Mouse (Mus musculus) stomach, postnatal 0 days (tissue): Measurements from ENCODE around the gene Cd4.

ENCODE experiments used
- CTCF ChIP-seq: IDR thresholded peaks from 2 replicates; pipeline ENCODE4 v1.5.1; 2016; ENCODE audit warnings: antibody characterized with exemption, low read depth, mild to moderate bottlenecking, moderate library complexity
- EP300 ChIP-seq: optimal IDR thresholded peaks from 2 replicates; pipeline ENCODE3; 2016; ENCODE audit warnings: antibody characterized with exemption

DNA sequence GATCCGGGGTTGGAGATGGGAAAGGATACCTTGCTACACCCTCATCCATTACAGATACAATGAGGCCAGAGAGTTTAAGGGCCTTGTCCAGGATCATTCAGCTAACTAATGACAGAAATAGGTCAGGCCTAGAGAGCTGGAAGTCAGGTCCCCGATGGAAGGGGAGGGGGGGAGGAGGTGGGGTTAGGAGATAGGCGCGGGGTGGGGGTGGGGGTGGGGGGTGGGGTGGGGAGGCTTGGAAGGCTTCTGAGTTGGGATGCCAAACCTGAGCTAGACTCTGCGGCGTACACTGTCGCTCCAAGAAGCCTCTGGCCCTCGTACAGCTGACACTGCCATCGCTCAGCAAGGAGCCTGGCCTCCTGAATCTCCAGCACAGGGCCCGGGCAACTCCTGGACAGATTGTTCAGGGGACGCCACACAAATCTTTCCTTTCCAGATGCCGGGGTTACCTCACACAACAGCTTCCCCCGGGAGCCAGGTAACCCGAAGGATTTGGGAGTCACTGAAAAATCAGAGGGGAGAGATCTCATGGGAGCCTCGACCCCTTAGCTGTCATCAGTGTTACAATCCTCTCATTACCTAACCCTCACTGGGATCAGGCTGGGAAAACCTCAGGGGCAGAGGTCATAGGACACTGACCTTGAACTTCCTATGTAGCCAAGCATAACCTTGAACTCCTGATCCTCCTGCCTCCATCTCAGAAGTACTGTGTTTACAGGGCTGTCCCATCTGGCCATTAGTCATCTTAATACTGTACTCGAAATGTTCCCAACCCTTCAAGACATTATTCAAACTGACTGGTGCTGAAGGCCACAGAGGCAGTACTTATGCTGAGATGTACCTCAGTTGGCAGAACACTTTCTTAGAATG, 17.2 kb upstream of the Cd4 start:
- TF ChIP-seq CTCF: no peak
- no peak for TF ChIP-seq EP300
